Mouse (Mus musculus) bone marrow macrophage, adult 2 months (primary cell): ENCODE measurements around the gene Khdc1b.

Experiments
- CTCF ChIP-seq: IDR thresholded peaks from 2 replicates; pipeline ENCODE4 v1.5.1; 2012; ENCODE audit warnings: low read depth, mild to moderate bottlenecking, low read length, moderate library complexity
- POLR2A ChIP-seq: IDR thresholded peaks from 2 replicates; pipeline ENCODE4 v1.6.1; 2012; ENCODE audit warnings: mild to moderate bottlenecking, low read depth, low read length, borderline replicate concordance

- TF ChIP-seq CTCF (no peak), POLR2A (no peak)
These were observed 42.3 kb downstream of the Khdc1b start for GRCm38 (mm10) chr1:21425654-21426053.
